Mouse (Mus musculus) lung, postnatal 0 days (tissue): ENCODE measurements at regions not wholly inside any gene's neighbourhood (a gene's known extent, or its start where the extent isn't known, plus 50 kb on each side); places are given as distances from the start of the nearest gene placed in this dataset.
A peak's percentile ranks its signal among the peaks of the same experiment; 100 is the strongest.

ENCODE experiments used
- CTCF ChIP-seq: IDR thresholded peaks from 2 replicates; pipeline ENCODE4 v1.5.1; 2016; ENCODE audit warnings: antibody characterized with exemption, mild to moderate bottlenecking
- EP300 ChIP-seq: IDR thresholded peaks from 2 replicates; pipeline ENCODE4 v1.6.1; 2016; ENCODE audit warnings: antibody characterized with exemption, mild to moderate bottlenecking, control low read depth

GRCm38 (mm10) chr12:35712671-35713070 lies 177.8 kb upstream of the Ahr start:
- no peak for TF ChIP-seq CTCF
- peak; percentile 76 for TF ChIP-seq EP300
